Mouse (Mus musculus): ENCODE results near the gene Rft1. TPM values are rescaled to one million over a fixed set of nuclear protein-coding genes. Genes with fewer than 3 reads are reported as not detected.

The Rft1 gene
- total RNA-seq, 1 experiment = 15.7 TPM

GRCm38 (mm10) chr14:30635219-30635910, 18.8 kb upstream of the Rft1 start:
- no peak for TF ChIP-seq ZNF384 (IDR thresholded peaks at IDR 0.05; ENCODE audit: low read depth, low read length)
- no peak for TF ChIP-seq ZC3H11A (IDR thresholded peaks at IDR 0.05; ENCODE audit: borderline replicate concordance, low read depth, low read length)
- TF ChIP-seq MAFK (IDR thresholded peaks at IDR 0.05; ENCODE audit: insufficient read depth, low read depth, low read length) = no peak
- no peak for TF ChIP-seq HCFC1 (IDR thresholded peaks at IDR 0.05; ENCODE audit: borderline replicate concordance, insufficient read depth, low read length)
- no peak for TF ChIP-seq CHD2 (IDR thresholded peaks at IDR 0.05; ENCODE audit: low read depth, low read length)
- in situ Hi-C loops (cut with MboI; ENCODE audit: low sequenced_read_pairs in 2 of 2, unreplicated experiment in 2 of 2) = no loop called here
- H3K4me3 ChIP-seq (ENCODE audit: insufficient read depth in 1 of 2, low read depth in 1 of 2, low read length in 2 of 2, poor library complexity in 1 of 2, severe bottlenecking in 1 of 2) = no peak overlapping the region
- H3K9ac ChIP-seq (ENCODE audit: insufficient read depth, low read depth, low read length, poor library complexity, severe bottlenecking) = no peak overlapping the region
- H3K36me3 ChIP-seq (ENCODE audit: control insufficient read depth, insufficient read depth, low read length, poor library complexity, severe bottlenecking) = no peaks in the 10 kb centered on the region
- no peak for DNase-seq (ENCODE audit: low read depth, low spot score)
- peaks cover 0 to 14% of the 10 kb centered on the region in 2 experiments; a peak in 2 of 4 replicates for H3K4me1 ChIP-seq (ENCODE audit: control insufficient read depth in 2 of 2, insufficient read depth in 2 of 2, low read length in 2 of 2, poor library complexity in 1 of 2)
- H3K9me3 ChIP-seq (ENCODE audit: control insufficient read depth, insufficient read depth, low read depth, low read length) = no peaks in the 10 kb centered on the region
- no peak overlapping the region for H3K27ac ChIP-seq (ENCODE audit: insufficient read depth, low read depth, low read length, poor library complexity, severe bottlenecking)

- H3K9me3 ChIP-seq (ENCODE audit: control insufficient read depth, insufficient read depth, low read depth, low read length) = no peaks in the 10 kb centered on the region
- H3K36me3 ChIP-seq (ENCODE audit: control insufficient read depth, insufficient read depth, low read length, poor library complexity, severe bottlenecking) = no peaks in the 10 kb centered on the region
- H3K27ac ChIP-seq (ENCODE audit: insufficient read depth, low read depth, low read length, poor library complexity, severe bottlenecking) = no peak overlapping the region
- no peak overlapping the region for H3K4me3 ChIP-seq (ENCODE audit: insufficient read depth in 1 of 2, low read depth in 1 of 2, low read length in 2 of 2, poor library complexity in 1 of 2, severe bottlenecking in 1 of 2)
- TF ChIP-seq ZC3H11A (IDR thresholded peaks at IDR 0.05; ENCODE audit: borderline replicate concordance, low read depth, low read length) = no peak
- no peak for TF ChIP-seq MAFK (IDR thresholded peaks at IDR 0.05; ENCODE audit: insufficient read depth, low read depth, low read length)
- TF ChIP-seq CHD2 (IDR thresholded peaks at IDR 0.05; ENCODE audit: low read depth, low read length) = no peak
- TF ChIP-seq HCFC1 (IDR thresholded peaks at IDR 0.05; ENCODE audit: borderline replicate concordance, insufficient read depth, low read length) = no peak
- no peak for TF ChIP-seq ZNF384 (IDR thresholded peaks at IDR 0.05; ENCODE audit: low read depth, low read length)
- no peak for DNase-seq (ENCODE audit: low read depth, low spot score)
- H3K4me1 ChIP-seq (ENCODE audit: control insufficient read depth in 2 of 2, insufficient read depth in 2 of 2, low read length in 2 of 2, poor library complexity in 1 of 2) = peaks cover 0 to 12% of the 10 kb centered on the region in 2 experiments; a peak in 2 of 4 replicates
- no peak overlapping the region for H3K9ac ChIP-seq (ENCODE audit: insufficient read depth, low read depth, low read length, poor library complexity, severe bottlenecking)
- in situ Hi-C loops (cut with MboI; ENCODE audit: low sequenced_read_pairs in 2 of 2, unreplicated experiment in 2 of 2) = no loop called here
Observed at GRCm38 (mm10) chr14:30636499-30636898, 17.7 kb upstream of the Rft1 start.

GRCm38 (mm10) chr14:30637087-30637486, 17.1 kb upstream of the Rft1 start:
- Histone ChIP-seq H3K4me3 (ENCODE audit: insufficient read depth in 1 of 2, low read depth in 1 of 2, low read length in 2 of 2, poor library complexity in 1 of 2, severe bottlenecking in 1 of 2) (no peak overlapping the region), H3K27ac (ENCODE audit: insufficient read depth, low read depth, low read length, poor library complexity, severe bottlenecking) (no peak overlapping the region), H3K36me3 (ENCODE audit: control insufficient read depth, insufficient read depth, low read length, poor library complexity, severe bottlenecking) (no peaks in the 10 kb centered on the region), H3K4me1 (ENCODE audit: control insufficient read depth in 2 of 2, insufficient read depth in 2 of 2, low read length in 2 of 2, poor library complexity in 1 of 2) (peaks cover 0 to 9% of the 10 kb centered on the region in 2 experiments; a peak in 2 of 4 replicates), H3K9me3 (ENCODE audit: control insufficient read depth, insufficient read depth, low read depth, low read length) (no peaks in the 10 kb centered on the region), H3K9ac (ENCODE audit: insufficient read depth, low read depth, low read length, poor library complexity, severe bottlenecking) (no peak overlapping the region)
- in situ Hi-C loops (cut with MboI; ENCODE audit: low sequenced_read_pairs in 2 of 2, unreplicated experiment in 2 of 2) = no loop called here
- DNase-seq (ENCODE audit: low read depth, low spot score) = no peak
- TF ChIP-seq HCFC1 (IDR thresholded peaks at IDR 0.05; ENCODE audit: borderline replicate concordance, insufficient read depth, low read length) (no peak), CHD2 (IDR thresholded peaks at IDR 0.05; ENCODE audit: low read depth, low read length) (no peak), ZC3H11A (IDR thresholded peaks at IDR 0.05; ENCODE audit: borderline replicate concordance, low read depth, low read length) (no peak), ZNF384 (IDR thresholded peaks at IDR 0.05; ENCODE audit: low read depth, low read length) (no peak), MAFK (IDR thresholded peaks at IDR 0.05; ENCODE audit: insufficient read depth, low read depth, low read length) (no peak)

- H3K36me3 ChIP-seq (ENCODE audit: control insufficient read depth, insufficient read depth, low read length, poor library complexity, severe bottlenecking) = no peaks in the 10 kb centered on the region
- no peak overlapping the region for H3K27ac ChIP-seq (ENCODE audit: insufficient read depth, low read depth, low read length, poor library complexity, severe bottlenecking)
- TF ChIP-seq CHD2 (IDR thresholded peaks at IDR 0.05; ENCODE audit: low read depth, low read length) (no peak), ZNF384 (IDR thresholded peaks at IDR 0.05; ENCODE audit: low read depth, low read length) (no peak)
Observed at GRCm38 (mm10) chr14:30638009-30638408, 16.2 kb upstream of the Rft1 start.

More at GRCm38 (mm10) chr14:30638009-30638408, 16.2 kb upstream of the Rft1 start:
- H3K4me3 ChIP-seq (ENCODE audit: insufficient read depth in 1 of 2, low read depth in 1 of 2, low read length in 2 of 2, poor library complexity in 1 of 2, severe bottlenecking in 1 of 2) = no peak overlapping the region
- H3K9ac ChIP-seq (ENCODE audit: insufficient read depth, low read depth, low read length, poor library complexity, severe bottlenecking) = no peak overlapping the region
- H3K9me3 ChIP-seq (ENCODE audit: control insufficient read depth, insufficient read depth, low read depth, low read length) = no peaks in the 10 kb centered on the region
- 0 out of 4 replicates have a peak, but pooled peaks cover 0 to 2% of the 10 kb centered on the region in 2 experiments for H3K4me1 ChIP-seq (ENCODE audit: control insufficient read depth in 2 of 2, insufficient read depth in 2 of 2, low read length in 2 of 2, poor library complexity in 1 of 2)
- in situ Hi-C loops (cut with MboI; ENCODE audit: low sequenced_read_pairs in 2 of 2, unreplicated experiment in 2 of 2) = no loop called here
- DNase-seq (ENCODE audit: low read depth, low spot score) = no peak

Measured in ES-E14 (cell line).